Comparison of ENCODE assay signal across 27 mouse cellular contexts in the genomic region with DNA sequence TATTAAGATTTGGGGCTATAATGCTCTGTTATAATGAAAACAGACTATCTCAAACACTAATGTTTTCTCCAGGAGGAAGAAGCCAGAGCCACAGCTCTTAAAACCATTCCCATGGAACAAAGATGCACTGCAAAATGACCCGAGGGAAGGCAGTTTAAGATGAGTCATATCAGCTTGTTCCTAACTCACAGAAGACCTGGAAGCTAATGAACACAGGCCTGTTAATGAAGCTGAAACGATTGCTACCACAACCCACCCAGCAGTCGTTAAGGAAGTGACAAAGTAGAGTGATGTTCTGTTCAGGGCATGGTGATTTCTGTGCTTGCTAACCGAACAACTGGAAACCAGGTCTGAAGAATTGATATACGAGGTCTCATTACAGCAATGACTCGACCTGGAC.
"Had no signal": no experiment of that assay in that cellular context is flagged by ENCODE, and none has a peak within 500 bp of the region (broad histone marks: within the 10 kb centered on the region; RNA-seq: fewer than 3 reads in every experiment).

No protein-coding gene starts in this region.

- H3K4me3 ChIP-seq: gastrocnemius, adult 2 months; heart, embryonic 10.5 days; heart, embryonic 13.5 days; heart, embryonic 15.5 days; hindbrain, embryonic 13.5 days; hindbrain, embryonic 15.5 days; intestine, embryonic 15.5 days; layer of hippocampus, adult 2 months; left cerebral cortex, adult 2 months; limb, embryonic 10.5 days; limb, embryonic 12.5 days; liver, embryonic 13.5 days had no signal

- H3K27me3 ChIP-seq: heart, embryonic 13.5 days; heart, embryonic 15.5 days; hindbrain, embryonic 13.5 days; hindbrain, embryonic 15.5 days; intestine, embryonic 15.5 days; limb, embryonic 12.5 days; liver, embryonic 13.5 days had no signal

- H3K9me3 ChIP-seq: heart, embryonic 10.5 days; heart, embryonic 13.5 days; heart, embryonic 15.5 days; hindbrain, embryonic 13.5 days; hindbrain, embryonic 15.5 days; intestine, embryonic 15.5 days; limb, embryonic 10.5 days; limb, embryonic 12.5 days; liver, embryonic 13.5 days had no signal

- H3K36me3 ChIP-seq: heart, embryonic 15.5 days; intestine, embryonic 15.5 days; limb, embryonic 10.5 days; limb, embryonic 12.5 days; liver, embryonic 13.5 days had no signal

- H3K9ac ChIP-seq: heart, embryonic 13.5 days; heart, embryonic 15.5 days; hindbrain, embryonic 13.5 days; hindbrain, embryonic 15.5 days; intestine, embryonic 15.5 days; limb, embryonic 12.5 days; liver, embryonic 13.5 days had no signal

- H3K4me2 ChIP-seq: heart, embryonic 13.5 days; heart, embryonic 15.5 days; hindbrain, embryonic 13.5 days; hindbrain, embryonic 15.5 days; intestine, embryonic 15.5 days; limb, embryonic 12.5 days; liver, embryonic 11.5 days; liver, embryonic 13.5 days had no signal

- H3K4me1 ChIP-seq: heart, embryonic 10.5 days; heart, embryonic 13.5 days; heart, embryonic 15.5 days; hindbrain, embryonic 13.5 days; hindbrain, embryonic 15.5 days; intestine, embryonic 15.5 days; limb, embryonic 10.5 days; limb, embryonic 12.5 days; liver, embryonic 13.5 days had no signal

- H3K27ac ChIP-seq: gastrocnemius, adult 2 months; heart, embryonic 10.5 days; heart, embryonic 13.5 days; heart, embryonic 15.5 days; hindbrain, embryonic 13.5 days; hindbrain, embryonic 15.5 days; hindbrain, postnatal 0 days; intestine, embryonic 15.5 days; layer of hippocampus, adult 2 months; left cerebral cortex, adult 2 months; limb, embryonic 10.5 days; limb, embryonic 12.5 days; liver, embryonic 13.5 days had no signal

- ATAC-seq: hindbrain, postnatal 0 days; inflammation-experienced regulatory T-cells, adult 6 months; intestine, embryonic 15.5 days; intestine, postnatal 0 days had no signal

- DNase-seq: gastrocnemius, adult 2 months; gastrocnemius, postnatal 10 days; gastrocnemius, postnatal 25 days; heart, adult 18-20 months; heart, postnatal 14 days; heart, postnatal 36 days; kidney, adult 18-20 months; kidney, adult 8-10 months; kidney, postnatal 10 days; kidney, postnatal 25 days; kidney, postnatal 4 days; liver; liver, embryonic 13.5 days had no signal
